Mouse (Mus musculus): ENCODE measurements around the gene Slc37a1. TPM values are rescaled to one million over a fixed set of nuclear protein-coding genes. Genes with fewer than 3 reads are reported as not detected.
A peak's percentile ranks its signal among the peaks of the same experiment; 100 is the strongest.

Gene Slc37a1
- polyA plus RNA-seq (2016; fragmentation: Nextera tagmentation; extraction: Ambion mirVana) = 9.0 and 17.3 TPM in 2 replicates

GRCm38 (mm10) chr17:31286492-31286891 is at the start of gene Slc37a1:
Gene Slc37a1 (plus strand): TSS chr17:31286792.
- WGBS = 96% methylated on average over 1 of the region's 1 CpGs
- Histone ChIP-seq H3K36me3 (no peaks in the 10 kb centered on the region), H3K4me1 (replicated peaks) (peaks cover 14% of the 10 kb centered on the region), H3K27me3 (ENCODE audit: insufficient read depth, poor library complexity, severe bottlenecking) (no peaks in the 10 kb centered on the region), H3K4me3 (no peak within 1 kb of the TSS), H3K9me3 (no peaks in the 10 kb centered on the region), H3K27ac (no peak within 1 kb of the TSS)
- no peak for DNase-seq (ENCODE audit: low spot score)

- no peaks in the 10 kb centered on the region for H3K9me3 ChIP-seq
- no peaks in the 10 kb centered on the region for H3K4me1 ChIP-seq (replicated peaks)
- no peak overlapping the region for H3K4me3 ChIP-seq
- H3K36me3 ChIP-seq = no peaks in the 10 kb centered on the region
- DNase-seq (ENCODE audit: low spot score) = no peak
- H3K27ac ChIP-seq = no peak overlapping the region
- WGBS = 85% methylated on average over 7 of the region's 7 CpGs
- no peaks in the 10 kb centered on the region for H3K27me3 ChIP-seq (ENCODE audit: insufficient read depth, poor library complexity, severe bottlenecking)
These were observed 48.2 kb upstream of the Slc37a1 start for GRCm38 (mm10) chr17:31238234-31239020.

GRCm38 (mm10) chr17:31241156-31241555 is 45.4 kb upstream of the Slc37a1 start:
- no peak for DNase-seq (ENCODE audit: low spot score)
- Histone ChIP-seq H3K36me3 (no peaks in the 10 kb centered on the region), H3K27me3 (ENCODE audit: insufficient read depth, poor library complexity, severe bottlenecking) (no peaks in the 10 kb centered on the region), H3K4me3 (no peak overlapping the region), H3K9me3 (no peaks in the 10 kb centered on the region), H3K27ac (no peak overlapping the region), H3K4me1 (replicated peaks) (no peaks in the 10 kb centered on the region)
- 84% methylated on average over 8 of the region's 8 CpGs for WGBS

GRCm38 (mm10) chr17:31242764-31243163 is 43.8 kb upstream of the Slc37a1 start:
- Histone ChIP-seq H3K4me3 (no peak overlapping the region), H3K4me1 (replicated peaks) (peaks cover 5% of the 10 kb centered on the region; the same call in 1 of the 2 replicates), H3K9me3 (no peaks in the 10 kb centered on the region), H3K27ac (no peak overlapping the region), H3K36me3 (no peaks in the 10 kb centered on the region), H3K27me3 (ENCODE audit: insufficient read depth, poor library complexity, severe bottlenecking) (no peaks in the 10 kb centered on the region)
- WGBS = 0% methylated on average over 1 of the region's 1 CpGs
- no peak for DNase-seq (ENCODE audit: low spot score)

GRCm38 (mm10) chr17:31245321-31245720 is 41.3 kb upstream of the Slc37a1 start:
- DNase-seq (ENCODE audit: low spot score) = no peak
- H3K4me1 ChIP-seq (replicated peaks) = peaks cover 5% of the 10 kb centered on the region; the same call in 1 of the 2 replicates
- H3K27me3 ChIP-seq (ENCODE audit: insufficient read depth, poor library complexity, severe bottlenecking) = no peaks in the 10 kb centered on the region
- no peak overlapping the region for H3K4me3 ChIP-seq
- H3K36me3 ChIP-seq = no peaks in the 10 kb centered on the region
- WGBS = 87% methylated on average over 5 of the region's 5 CpGs
- H3K27ac ChIP-seq = no peak overlapping the region
- no peaks in the 10 kb centered on the region for H3K9me3 ChIP-seq

- 42% methylated on average over 5 of the region's 5 CpGs for WGBS
- DNase-seq (ENCODE audit: low spot score) = no peak
These were observed 39.4 kb upstream of the Slc37a1 start for GRCm38 (mm10) chr17:31247144-31247543.

GRCm38 (mm10) chr17:31253951-31254350 is 32.6 kb upstream of the Slc37a1 start:
- Histone ChIP-seq H3K36me3 (no peaks in the 10 kb centered on the region), H3K4me3 (no peak overlapping the region), H3K9me3 (0 out of 2 replicates have a peak, but pooled peaks cover 2% of the 10 kb centered on the region), H3K4me1 (replicated peaks) (peaks cover 8% of the 10 kb centered on the region), H3K27me3 (ENCODE audit: insufficient read depth, poor library complexity, severe bottlenecking) (peaks cover 5% of the 10 kb centered on the region; the same call in 1 of the 2 replicates), H3K27ac (no peak overlapping the region)
- no peak for DNase-seq (ENCODE audit: low spot score)
- 61% methylated on average over 5 of the region's 5 CpGs for WGBS

More at GRCm38 (mm10) chr17:31247144-31247543, 39.4 kb upstream of the Slc37a1 start:
- peaks cover 5% of the 10 kb centered on the region; the same call in 1 of the 2 replicates for H3K4me1 ChIP-seq (replicated peaks)
- H3K36me3 ChIP-seq = no peaks in the 10 kb centered on the region
- no peak overlapping the region for H3K4me3 ChIP-seq
- H3K9me3 ChIP-seq = no peaks in the 10 kb centered on the region
- H3K27ac ChIP-seq = no peak overlapping the region
- H3K27me3 ChIP-seq (ENCODE audit: insufficient read depth, poor library complexity, severe bottlenecking) = no peaks in the 10 kb centered on the region

- Histone ChIP-seq H3K27me3 (ENCODE audit: insufficient read depth, poor library complexity, severe bottlenecking) (peaks cover 5% of the 10 kb centered on the region; the same call in 1 of the 2 replicates), H3K36me3 (no peaks in the 10 kb centered on the region), H3K27ac (peak overlapping the region; percentile 41), H3K9me3 (0 out of 2 replicates have a peak, but pooled peaks cover 2% of the 10 kb centered on the region), H3K4me1 (replicated peaks) (peaks cover 13% of the 10 kb centered on the region), H3K4me3 (no peak overlapping the region)
- 10% methylated on average over 9 of the region's 9 CpGs for WGBS
- DNase-seq (ENCODE audit: low spot score) = peak; percentile 71
These were observed 32.1 kb upstream of the Slc37a1 start for GRCm38 (mm10) chr17:31254463-31254931.

- 87% methylated on average over 1 of the region's 1 CpGs for WGBS
- Histone ChIP-seq H3K27me3 (ENCODE audit: insufficient read depth, poor library complexity, severe bottlenecking) (peaks cover 5% of the 10 kb centered on the region; the same call in 1 of the 2 replicates), H3K4me1 (replicated peaks) (peaks cover 13% of the 10 kb centered on the region), H3K27ac (no peak overlapping the region), H3K4me3 (no peak overlapping the region), H3K36me3 (no peaks in the 10 kb centered on the region), H3K9me3 (0 out of 2 replicates have a peak, but pooled peaks cover 2% of the 10 kb centered on the region)
- no peak for DNase-seq (ENCODE audit: low spot score)
These were observed 29.4 kb upstream of the Slc37a1 start for GRCm38 (mm10) chr17:31257149-31257548.

GRCm38 (mm10) chr17:31257898-31258297 is 28.7 kb upstream of the Slc37a1 start:
- Histone ChIP-seq H3K27me3 (ENCODE audit: insufficient read depth, poor library complexity, severe bottlenecking) (peaks cover 5% of the 10 kb centered on the region; the same call in 1 of the 2 replicates), H3K36me3 (no peaks in the 10 kb centered on the region), H3K4me1 (replicated peaks) (peaks cover 20% of the 10 kb centered on the region), H3K4me3 (no peak overlapping the region), H3K9me3 (0 out of 2 replicates have a peak, but pooled peaks cover 2% of the 10 kb centered on the region), H3K27ac (no peak overlapping the region)
- 93% methylated on average over 12 of the region's 12 CpGs for WGBS
- DNase-seq (ENCODE audit: low spot score) = no peak

- WGBS = 85% methylated on average over 9 of the region's 9 CpGs
- no peak overlapping the region for H3K4me3 ChIP-seq
- H3K27me3 ChIP-seq (ENCODE audit: insufficient read depth, poor library complexity, severe bottlenecking) = peaks cover 5% of the 10 kb centered on the region; the same call in 1 of the 2 replicates
These were observed 28.2 kb upstream of the Slc37a1 start for GRCm38 (mm10) chr17:31258310-31258865.

GRCm38 (mm10) chr17:31259145-31259544 is 27.4 kb upstream of the Slc37a1 start:
- WGBS = 78% methylated on average over 4 of the region's 4 CpGs
- Histone ChIP-seq H3K4me3 (no peak overlapping the region), H3K4me1 (replicated peaks) (peaks cover 22% of the 10 kb centered on the region), H3K27me3 (ENCODE audit: insufficient read depth, poor library complexity, severe bottlenecking) (peaks cover under 1% of the 10 kb centered on the region; the same call in 1 of the 2 replicates), H3K9me3 (0 out of 2 replicates have a peak, but pooled peaks cover 2% of the 10 kb centered on the region), H3K27ac (no peak overlapping the region), H3K36me3 (no peaks in the 10 kb centered on the region)
- no peak for DNase-seq (ENCODE audit: low spot score)

More at GRCm38 (mm10) chr17:31258310-31258865, 28.2 kb upstream of the Slc37a1 start:
- H3K27ac ChIP-seq = peak overlapping the region; percentile 43; the same call in 1 of the 2 replicates
- H3K4me1 ChIP-seq (replicated peaks) = peaks cover 20% of the 10 kb centered on the region
- H3K9me3 ChIP-seq = 0 out of 2 replicates have a peak, but pooled peaks cover 2% of the 10 kb centered on the region
- DNase-seq (ENCODE audit: low spot score) = no peak
- no peaks in the 10 kb centered on the region for H3K36me3 ChIP-seq
